Mouse (Mus musculus): Measurements from ENCODE around the gene Sgsm2. TPM values are rescaled to one million over a fixed set of nuclear protein-coding genes. Genes with fewer than 3 reads are reported as not detected.

The Sgsm2 gene
- polyA plus RNA-seq, 1 experiment from 2014 or later, result 2.6 TPM

Small RNA genes lying within 50 kb of the gene (microRNA-seq; reads per million reads assigned to microRNA genes)
- not detected for gene Mir6926

Other genes starting within 250 kb of the Sgsm2 start
- gene Cluh, start 247.6 kb downstream of the Sgsm2 start, polyA plus RNA-seq (2016; fragmentation: Nextera tagmentation; extraction: Ambion mirVana), result 49.6 and 50.1 TPM in 2 replicates
- gene Pafah1b1, start 172.4 kb downstream of the Sgsm2 start, polyA plus RNA-seq (2016; fragmentation: Nextera tagmentation; extraction: Ambion mirVana), result 54.3 and 54.7 TPM in 2 replicates
- gene Mettl16, start 126.2 kb downstream of the Sgsm2 start, polyA plus RNA-seq (2016; fragmentation: Nextera tagmentation; extraction: Ambion mirVana), result 44.3 and 46.6 TPM in 2 replicates
- 1.9 and 2.0 TPM in 2 replicates for gene Mnt, start 66.1 kb downstream of the Sgsm2 start, polyA plus RNA-seq (2016; fragmentation: Nextera tagmentation; extraction: Ambion mirVana)
- 45.5 and 47.1 TPM in 2 replicates for gene Tsr1, start 1.0 kb upstream of the Sgsm2 start, polyA plus RNA-seq (2016; fragmentation: Nextera tagmentation; extraction: Ambion mirVana)
- 7.7 and 7.8 TPM in 2 replicates for gene Smg6, start 28.8 kb upstream of the Sgsm2 start, polyA plus RNA-seq (2016; fragmentation: Nextera tagmentation; extraction: Ambion mirVana)
- 4.9 and 6.5 TPM in 2 replicates for gene Srr, start 28.9 kb upstream of the Sgsm2 start, polyA plus RNA-seq (2016; fragmentation: Nextera tagmentation; extraction: Ambion mirVana)

All from liver, embryonic 12.5 days (tissue).